Mouse (Mus musculus) MEL (cell line): Measurements from ENCODE around the gene Hnmt. TPM values are rescaled to one million over a fixed set of nuclear protein-coding genes. Genes with fewer than 3 reads are reported as not detected.
"Not testable (repeated sequence)": the region's sequence is repeated elsewhere in the genome, so short reads cannot be mapped to it uniquely, and the experiment has no call there.

Source experiments
- DNase-seq: peaks from one replicate; pipeline ENCODE4 v3.0.0; 2011; ENCODE audit warnings: low read depth, low spot score
- H3K27ac ChIP-seq: 2 replicates; pipeline ENCODE4 v1.5.1; 2012; ENCODE audit warnings: low read depth, mild to moderate bottlenecking, control low read depth, low read length, moderate library complexity; ENCODE audit not compliant: control insufficient read depth
- H3K27me3 ChIP-seq, 2 experiments: fragments of 150-350 bp in 1 of 2; sonication (generic) in 1 of 2; 2 replicates each; pipeline ENCODE4 v1.6.1; 2012; ENCODE audit warnings: low read length in 2 of 2, mild to moderate bottlenecking in 2 of 2, improper control_type of control experiment in 1 of 2, moderate library complexity in 1 of 2; ENCODE audit not compliant: insufficient read depth in 2 of 2, control insufficient read depth in 1 of 2
- H3K36me3 ChIP-seq, 2 experiments: 2 replicates each; pipeline ENCODE4 v1.6.1; 2012 to 2014; ENCODE audit warnings: low read length in 2 of 2, improper control_type of control experiment in 1 of 2, inconsistent platforms in 1 of 2, mild to moderate bottlenecking in 1 of 2; ENCODE audit not compliant: insufficient read depth in 2 of 2, control insufficient read depth in 1 of 2
- H3K4me1 ChIP-seq, 2 experiments: fragments of 150-350 bp in 1 of 2; sonication (generic) in 1 of 2; 2 replicates each; pipeline ENCODE4 v1.6.1; 2012; ENCODE audit warnings: low read length in 2 of 2, improper control_type of control experiment in 1 of 2, mild to moderate bottlenecking in 1 of 2; ENCODE audit not compliant: insufficient read depth in 2 of 2, control insufficient read depth in 1 of 2
- H3K4me3 ChIP-seq, 2 experiments: fragments of 150-350 bp in 1 of 2; sonication (generic) in 1 of 2; 2 replicates each; pipeline ENCODE4 v1.5.1; 2012; ENCODE audit warnings: low read depth in 2 of 2, low read length in 2 of 2, mild to moderate bottlenecking in 2 of 2, moderate library complexity in 2 of 2, control low read depth in 1 of 2, improper control_type of control experiment in 1 of 2; ENCODE audit not compliant: control insufficient read depth in 1 of 2, insufficient read depth in 1 of 2
- H3K79me2 ChIP-seq: 2 replicates; pipeline ENCODE4 v1.6.1; 2012; ENCODE audit warnings: mild to moderate bottlenecking, low read length, moderate library complexity; ENCODE audit not compliant: control insufficient read depth, poor library complexity, insufficient read depth
- H3K9ac ChIP-seq: 2 replicates; pipeline ENCODE4 v1.6.1; 2012; ENCODE audit warnings: low read depth, mild to moderate bottlenecking, control low read depth, low read length, moderate library complexity; ENCODE audit not compliant: control insufficient read depth, poor library complexity, severe bottlenecking
- H3K9me3 ChIP-seq: fragments of 150-350 bp; sonication (generic); replicated peaks from 2 replicates; pipeline ENCODE4 v1.6.1; 2012; ENCODE audit warnings: mild to moderate bottlenecking, low read length, improper control_type of control experiment, moderate library complexity; ENCODE audit not compliant: insufficient read depth
- E2F4 ChIP-seq: IDR thresholded peaks from 2 replicates; pipeline ENCODE4 v1.6.1; 2011; ENCODE audit warnings: low read depth, low read length, improper control_type of control experiment, borderline replicate concordance
- MYC ChIP-seq: IDR thresholded peaks from 2 replicates; pipeline ENCODE4 v1.6.1; 2011; ENCODE audit warnings: low read depth, mild to moderate bottlenecking, low read length, improper control_type of control experiment, moderate library complexity
- UBTF ChIP-seq: IDR thresholded peaks from 2 replicates; pipeline ENCODE4 v1.6.1; 2012; ENCODE audit warnings: low read depth, mild to moderate bottlenecking, inconsistent platforms, low read length, improper control_type of control experiment, moderate library complexity, borderline replicate concordance; ENCODE audit not compliant: insufficient read depth
- USF2 ChIP-seq, 2 experiments: IDR thresholded peaks; 2 replicates each; pipeline ENCODE4 v1.6.1; 2011 to 2012; ENCODE audit warnings: improper control_type of control experiment in 2 of 2, low read length in 2 of 2, borderline replicate concordance in 1 of 2, inconsistent platforms in 1 of 2, low read depth in 1 of 2, mild to moderate bottlenecking in 1 of 2; ENCODE audit not compliant: insufficient read depth in 1 of 2
- ZMIZ1 ChIP-seq: IDR thresholded peaks from 2 replicates; pipeline ENCODE4 v1.6.1; 2012; ENCODE audit warnings: low read depth, mild to moderate bottlenecking, inconsistent platforms, low read length, improper control_type of control experiment, moderate library complexity
- polyA plus RNA-seq, 2 experiments: library from polyadenylated mRNA; stranded (reverse) in 1 of 2; unstranded in 1 of 2; fragments of >175 nt in 1 of 2; fragments of >200 nt in 1 of 2; gene quantifications; 2 replicates each; pipeline versions ENCODE4 v1.2.1 to v1.2.4; 2012; ENCODE audit warnings: low replicate concordance in 2 of 2, low read depth in 1 of 2; ENCODE audit not compliant: insufficient read length in 2 of 2, insufficient read depth in 1 of 2, missing spikeins in 1 of 2
- total RNA-seq: library from RNA; depleted of rRNA; stranded (reverse); fragments of 300-350 nt; gene quantifications from 2 replicates; pipeline ENCODE4 v1.2.3, GENCODE M21; 2012

The Hnmt gene
- total and polyA plus RNA-seq, 3 experiments = 3.0 to 7.0 TPM; not detected in 1

- no peak for DNase-seq
- TF ChIP-seq E2F4 = no peak
- TF ChIP-seq, all 39 proteins: peak for 0
- Histone ChIP-seq H3K4me3 (no peak overlapping the region), H3K27ac (no peak overlapping the region), H3K27me3 (no peaks in the 10 kb centered on the region), H3K9me3 (no peaks in the 10 kb centered on the region), H3K36me3 (no peaks in the 10 kb centered on the region), H3K9ac (no peak overlapping the region), H3K79me2 (no peaks in the 10 kb centered on the region), H3K4me1 (no peaks in the 10 kb centered on the region)
Measured at GRCm38 (mm10) chr2:24040531-24040930, 8.7 kb downstream of the Hnmt start.

GRCm38 (mm10) chr2:24019386-24019785 is 29.8 kb downstream of the Hnmt start:
- H3K27me3 ChIP-seq, DNase-seq, H3K4me1 ChIP-seq, H3K27ac ChIP-seq, H3K9ac ChIP-seq, H3K36me3 ChIP-seq, H3K79me2 ChIP-seq, H3K9me3 ChIP-seq, H3K4me3 ChIP-seq: not testable (repeated sequence)

- Histone ChIP-seq H3K4me1 (no peaks in the 10 kb centered on the region), H3K36me3 (no peaks in the 10 kb centered on the region), H3K27me3 (no peaks in the 10 kb centered on the region), H3K9ac (no peak overlapping the region), H3K27ac (no peak overlapping the region), H3K4me3 (no peak overlapping the region), H3K9me3 (no peaks in the 10 kb centered on the region), H3K79me2 (no peaks in the 10 kb centered on the region)
- DNase-seq = no peak
- TF ChIP-seq ZMIZ1 = no peak
Measured at GRCm38 (mm10) chr2:24018966-24019365, 30.2 kb downstream of the Hnmt start.

GRCm38 (mm10) chr2:24014957-24015356 is 34.2 kb downstream of the Hnmt start:
- H3K36me3 ChIP-seq = no peaks in the 10 kb centered on the region
- no peak overlapping the region for H3K4me3 ChIP-seq
- TF ChIP-seq USF2 (IDR thresholded peaks at IDR 0.05; ENCODE audit: borderline replicate concordance in 1 of 2, insufficient read depth in 1 of 2, low read depth in 1 of 2, low read length in 2 of 2) (no peak), MYC (no peak), UBTF (no peak), E2F4 (no peak)
- TF ChIP-seq, all 39 proteins: peak for 0
- Histone ChIP-seq H3K27me3 (no peaks in the 10 kb centered on the region), H3K27ac (no peak overlapping the region), H3K9ac (no peak overlapping the region), H3K9me3 (no peaks in the 10 kb centered on the region), H3K4me1 (no peaks in the 10 kb centered on the region), H3K79me2 (no peaks in the 10 kb centered on the region)
- DNase-seq = no peak
